Mouse (Mus musculus) bone marrow macrophage, adult 2 months (primary cell): ENCODE measurements at regions not wholly inside any gene's neighbourhood (a gene's known extent, or its start where the extent isn't known, plus 50 kb on each side); places are given as distances from the start of the nearest gene placed in this dataset.

Experiments
- H3K27ac ChIP-seq: 2 replicates; pipeline ENCODE4 v1.5.1; 2012; ENCODE audit warnings: low read depth, low read length; ENCODE audit not compliant: insufficient read depth
- H3K4me1 ChIP-seq: 2 replicates; pipeline ENCODE4 v1.6.1; 2012; ENCODE audit warnings: low read length; ENCODE audit not compliant: control insufficient read depth, insufficient read depth
- H3K4me3 ChIP-seq: 2 replicates; pipeline ENCODE4 v1.5.1; 2012; ENCODE audit warnings: mild to moderate bottlenecking, low read length, moderate library complexity; ENCODE audit not compliant: insufficient read depth
- CTCF ChIP-seq: IDR thresholded peaks from 2 replicates; pipeline ENCODE4 v1.5.1; 2012; ENCODE audit warnings: low read depth, mild to moderate bottlenecking, low read length, moderate library complexity
- POLR2A ChIP-seq: IDR thresholded peaks from 2 replicates; pipeline ENCODE4 v1.6.1; 2012; ENCODE audit warnings: mild to moderate bottlenecking, low read depth, low read length, borderline replicate concordance

DNA sequence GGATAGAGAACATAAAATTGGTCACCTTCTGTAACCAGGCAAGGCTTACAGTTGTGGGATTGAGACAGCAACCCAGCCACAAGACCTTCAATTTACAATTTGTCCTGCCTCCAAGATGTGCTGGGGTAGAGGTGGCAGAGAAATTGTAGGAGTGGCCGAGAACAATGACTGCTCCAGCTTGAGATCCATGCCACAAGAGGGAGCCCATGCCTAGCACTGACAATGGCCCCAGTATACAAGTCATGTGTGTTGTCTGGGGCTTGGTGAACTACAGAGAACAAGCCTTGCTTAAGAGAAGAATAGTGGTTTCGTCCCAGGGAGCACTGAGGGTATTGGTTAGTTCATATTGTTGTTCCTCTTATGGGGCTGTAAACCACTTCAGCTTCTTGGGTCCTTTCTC lies 146.6 kb upstream of the Sel1l start:
- no peak overlapping the region for H3K4me3 ChIP-seq
- no peak overlapping the region for H3K27ac ChIP-seq
- no peaks in the 10 kb centered on the region for H3K4me1 ChIP-seq
- TF ChIP-seq POLR2A (no peak), CTCF (no peak)

DNA sequence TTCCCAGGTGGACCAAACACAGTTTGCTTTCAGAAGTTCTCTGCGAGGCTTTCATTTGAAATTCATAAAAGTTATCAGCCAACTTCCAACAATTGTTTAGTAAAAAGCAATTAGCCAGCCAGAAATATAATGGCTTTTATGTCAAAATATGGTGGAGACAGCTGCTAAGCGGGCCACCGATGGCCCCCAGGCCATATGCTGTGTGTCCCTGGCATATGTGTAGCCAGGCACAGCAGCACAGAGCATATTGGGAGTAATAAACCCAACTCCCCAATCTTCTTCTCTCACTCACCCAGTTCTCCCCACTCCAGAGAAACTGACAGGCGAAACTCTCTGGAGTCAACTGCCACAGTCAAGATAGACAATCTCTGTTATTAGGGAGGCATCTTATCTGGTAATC lies 137.5 kb upstream of the Sel1l start:
- no peaks in the 10 kb centered on the region for H3K4me1 ChIP-seq
- no peak overlapping the region for H3K4me3 ChIP-seq
- TF ChIP-seq POLR2A (no peak), CTCF (no peak)
- H3K27ac ChIP-seq: no peak overlapping the region

DNA sequence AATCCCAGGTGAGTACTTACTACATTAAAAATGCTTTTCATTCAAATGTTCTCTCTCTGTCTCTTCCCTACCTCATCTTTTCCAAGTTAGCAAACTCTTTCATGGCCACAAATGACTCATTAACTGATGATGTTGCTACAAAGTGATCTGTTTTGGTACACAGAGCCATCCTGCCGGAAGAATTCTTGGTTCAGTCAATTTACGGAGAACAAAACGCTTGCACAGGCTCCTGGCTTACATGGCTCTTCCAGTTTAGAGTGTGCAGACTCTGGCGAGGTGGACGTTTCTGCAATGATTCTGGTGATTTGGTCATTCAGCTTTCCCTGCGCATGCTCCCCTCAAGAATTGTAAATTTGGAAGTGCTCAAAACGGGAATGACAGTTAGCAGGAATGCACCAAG lies 131.4 kb upstream of the Sel1l start:
- TF ChIP-seq POLR2A: no peak
- no peak for TF ChIP-seq CTCF
- Histone ChIP-seq H3K27ac (no peak overlapping the region), H3K4me1 (no peaks in the 10 kb centered on the region), H3K4me3 (no peak overlapping the region)

DNA sequence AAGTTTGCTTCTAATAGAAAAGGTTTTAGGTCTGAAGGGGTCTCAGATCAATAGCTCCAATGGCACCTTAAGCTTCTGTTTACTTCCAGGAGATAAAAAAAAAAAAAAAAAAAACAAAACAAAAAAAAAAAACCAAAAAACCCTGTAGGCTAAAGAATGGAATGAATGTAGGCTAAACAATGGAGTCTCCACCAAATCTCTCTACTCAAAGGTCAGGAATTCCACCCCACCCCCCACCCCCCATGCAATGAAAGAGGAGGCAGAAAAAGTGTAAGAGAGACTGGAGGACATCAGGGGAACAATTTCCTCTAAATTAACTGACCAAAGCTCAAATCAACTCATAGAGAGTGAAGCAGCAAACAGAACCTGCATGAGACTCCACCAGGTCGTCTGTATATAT lies 122.1 kb upstream of the Sel1l start:
- Histone ChIP-seq H3K4me3 (no peak overlapping the region), H3K27ac (no peak overlapping the region)

DNA sequence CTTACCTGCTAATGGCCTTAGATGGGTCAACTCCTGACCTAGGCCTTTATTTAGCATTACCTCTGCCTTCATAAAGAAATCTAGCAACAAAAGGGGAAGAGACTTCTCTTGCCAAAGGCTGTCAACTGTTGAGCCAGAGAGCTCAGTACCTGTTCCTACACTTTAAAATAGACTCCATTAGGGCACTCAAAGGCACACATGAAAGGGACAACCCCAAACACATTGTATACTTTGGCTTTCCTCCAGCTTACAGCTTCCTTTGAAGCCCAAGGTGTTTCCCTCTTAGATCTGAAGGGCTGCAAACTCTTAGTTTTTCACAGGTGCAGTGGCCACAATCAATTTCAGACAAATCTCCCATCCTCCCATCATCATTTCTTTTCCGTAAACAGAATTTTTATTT lies 117.0 kb upstream of the Sel1l start:
- H3K27ac ChIP-seq: no peak overlapping the region
- no peak overlapping the region for H3K4me3 ChIP-seq
- no peak for TF ChIP-seq POLR2A
- TF ChIP-seq CTCF: no peak
- H3K4me1 ChIP-seq: no peaks in the 10 kb centered on the region

More for the DNA sequence above, 122.1 kb upstream of the Sel1l start:
- TF ChIP-seq POLR2A: no peak
- no peak for TF ChIP-seq CTCF
- no peaks in the 10 kb centered on the region for H3K4me1 ChIP-seq

DNA sequence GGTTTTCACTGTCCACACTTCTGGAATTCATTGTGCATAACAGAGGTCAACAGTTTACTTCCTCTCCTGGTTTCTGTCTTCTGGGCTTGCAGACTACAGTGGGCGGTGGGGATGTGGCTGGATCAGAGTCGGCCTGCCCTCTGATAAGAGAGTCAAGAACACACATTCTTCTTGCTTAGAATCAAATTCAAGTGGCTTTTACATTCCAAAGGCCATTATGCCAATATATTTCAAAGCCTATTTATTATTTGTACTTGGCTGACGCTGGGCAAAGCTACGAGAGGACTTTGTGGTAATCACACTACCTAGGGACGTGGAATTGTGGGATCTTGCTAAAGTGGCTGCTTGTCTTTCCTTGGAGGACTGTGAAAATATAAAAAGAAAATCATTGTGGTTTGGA lies 114.3 kb upstream of the Sel1l start:
- H3K27ac ChIP-seq: no peak overlapping the region
- no peaks in the 10 kb centered on the region for H3K4me1 ChIP-seq
- TF ChIP-seq CTCF: no peak
- no peak for TF ChIP-seq POLR2A
- H3K4me3 ChIP-seq: no peak overlapping the region

DNA sequence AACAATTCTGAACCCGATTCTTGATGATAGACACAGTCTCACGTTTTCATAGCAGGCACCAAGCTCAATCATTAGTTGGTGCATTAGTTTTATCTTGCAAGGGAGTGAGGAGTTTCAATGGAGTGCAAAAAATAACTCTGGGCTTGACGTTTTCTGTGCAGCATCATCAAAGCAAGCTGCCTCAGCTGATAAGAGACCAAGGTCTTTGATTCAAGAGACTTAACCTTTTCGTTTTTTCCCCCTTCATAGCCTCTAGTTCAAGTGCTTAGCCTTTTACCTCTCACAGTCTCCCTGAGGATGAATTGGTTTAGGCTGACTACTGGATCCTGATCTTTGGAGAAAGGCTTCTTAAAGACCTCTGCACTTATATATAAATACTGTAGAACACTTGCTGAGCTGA lies 109.1 kb upstream of the Sel1l start:
- no peak for TF ChIP-seq CTCF
- no peak for TF ChIP-seq POLR2A
- no peak overlapping the region for H3K27ac ChIP-seq
- no peak overlapping the region for H3K4me3 ChIP-seq
- H3K4me1 ChIP-seq: no peaks in the 10 kb centered on the region

DNA sequence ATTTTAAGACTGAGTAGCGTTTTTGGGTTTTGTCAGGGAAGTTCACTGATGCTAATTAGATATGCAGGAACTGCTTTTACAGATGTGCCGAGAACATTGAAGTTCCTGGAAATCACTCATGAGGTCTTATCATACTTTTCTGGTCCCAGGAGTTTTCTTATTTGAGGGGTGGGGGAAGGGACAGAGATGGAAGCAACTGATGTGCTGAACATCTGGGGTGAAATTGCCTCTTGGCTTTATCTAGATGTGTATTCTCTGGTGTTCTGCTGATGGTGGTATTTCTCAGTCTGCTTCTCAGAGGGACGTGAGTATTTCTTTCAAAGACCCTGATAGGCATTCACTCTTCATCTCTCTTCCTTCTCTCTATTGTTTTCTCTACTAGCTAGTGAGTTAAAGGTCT lies 107.5 kb upstream of the Sel1l start:
- no peak overlapping the region for H3K27ac ChIP-seq
- H3K4me1 ChIP-seq: no peaks in the 10 kb centered on the region
- H3K4me3 ChIP-seq: no peak overlapping the region
- no peak for TF ChIP-seq CTCF
- TF ChIP-seq POLR2A: no peak

DNA sequence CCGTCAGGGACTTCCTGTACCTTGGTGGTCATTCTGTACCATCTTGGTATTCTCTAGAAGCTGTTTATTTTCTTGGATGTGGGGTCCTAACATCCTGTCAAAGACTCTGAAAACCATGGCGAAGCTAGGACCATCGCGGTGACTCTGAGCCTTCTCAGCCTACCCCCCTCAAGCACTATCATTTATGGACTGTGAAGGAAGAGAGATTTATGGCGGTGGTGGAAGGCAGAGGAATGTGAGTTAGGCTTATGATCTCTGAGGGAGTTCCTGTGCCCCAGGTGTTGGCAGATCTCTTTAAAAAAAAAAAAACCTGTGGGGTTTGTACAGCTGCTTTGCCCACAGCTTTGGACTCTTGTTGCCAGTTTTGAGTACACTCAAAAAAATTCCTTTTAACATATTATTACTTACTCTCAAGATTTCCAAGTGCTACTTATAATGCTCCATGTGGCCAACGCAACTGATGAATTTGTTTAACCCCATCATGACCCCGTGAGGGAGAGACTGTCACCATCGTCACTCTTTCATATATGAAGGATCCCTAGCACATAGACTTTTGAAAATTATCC lies 99.7 kb upstream of the Sel1l start:
- no peak for TF ChIP-seq CTCF
- no peak for TF ChIP-seq POLR2A
- H3K4me1 ChIP-seq: no peaks in the 10 kb centered on the region
- no peak overlapping the region for H3K4me3 ChIP-seq

DNA sequence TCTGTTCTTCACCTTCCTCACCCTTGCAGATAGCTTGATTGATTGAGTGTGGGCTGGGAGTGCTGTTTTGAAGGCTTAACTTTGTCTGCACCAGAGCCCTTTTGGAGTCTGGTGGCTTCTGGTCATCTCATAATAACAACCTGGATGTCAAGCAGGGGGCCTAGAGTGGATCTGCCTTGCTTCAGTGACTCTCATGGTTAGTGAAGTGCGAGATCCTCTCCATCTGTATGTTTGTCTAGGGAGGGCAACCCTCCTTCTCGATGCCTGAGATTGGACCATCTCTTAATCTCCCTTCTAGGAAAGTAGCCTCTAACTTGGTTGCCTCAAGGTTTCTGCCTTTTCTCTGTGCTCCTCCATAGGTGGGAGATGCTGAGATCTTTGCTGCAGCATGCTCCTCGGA lies 99.0 kb upstream of the Sel1l start:
- Histone ChIP-seq H3K27ac (no peak overlapping the region), H3K4me3 (no peak overlapping the region), H3K4me1 (no peaks in the 10 kb centered on the region)
- TF ChIP-seq CTCF (no peak), POLR2A (no peak)

More for the DNA sequence above, 99.7 kb upstream of the Sel1l start:
- H3K27ac ChIP-seq: no peak overlapping the region

DNA sequence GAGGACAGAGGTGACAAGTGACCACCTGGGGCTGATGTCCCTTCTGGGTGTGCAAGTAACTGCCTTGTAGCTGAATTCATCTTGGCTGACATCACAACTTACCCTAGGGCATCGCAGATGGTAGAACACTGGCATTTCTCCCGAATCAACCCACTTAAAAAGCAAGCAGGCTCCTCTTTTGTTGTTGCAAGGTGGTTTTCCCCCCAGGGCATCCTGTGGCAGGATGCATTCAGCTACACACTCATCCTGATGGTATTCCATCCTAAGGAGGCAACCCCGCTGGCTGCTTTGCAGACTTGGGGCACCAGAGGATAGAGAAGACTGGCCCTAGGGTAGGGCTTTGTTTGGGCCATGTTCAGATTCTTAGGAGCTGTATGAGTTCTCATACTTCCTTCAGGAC lies 97.6 kb upstream of the Sel1l start:
- TF ChIP-seq CTCF (no peak), POLR2A (no peak)
- Histone ChIP-seq H3K4me3 (no peak overlapping the region), H3K4me1 (no peaks in the 10 kb centered on the region), H3K27ac (no peak overlapping the region)
